Mouse (Mus musculus): ENCODE measurements around the gene Prickle3. TPM values are rescaled to one million over a fixed set of nuclear protein-coding genes. Genes with fewer than 3 reads are reported as not detected.
A peak's percentile ranks its signal among the peaks of the same experiment; 100 is the strongest.

Prickle3 gene
- 7.2 and 7.4 TPM in 2 replicates for polyA plus RNA-seq (2016; fragmentation: Nextera tagmentation; extraction: Ambion mirVana)

DNA sequence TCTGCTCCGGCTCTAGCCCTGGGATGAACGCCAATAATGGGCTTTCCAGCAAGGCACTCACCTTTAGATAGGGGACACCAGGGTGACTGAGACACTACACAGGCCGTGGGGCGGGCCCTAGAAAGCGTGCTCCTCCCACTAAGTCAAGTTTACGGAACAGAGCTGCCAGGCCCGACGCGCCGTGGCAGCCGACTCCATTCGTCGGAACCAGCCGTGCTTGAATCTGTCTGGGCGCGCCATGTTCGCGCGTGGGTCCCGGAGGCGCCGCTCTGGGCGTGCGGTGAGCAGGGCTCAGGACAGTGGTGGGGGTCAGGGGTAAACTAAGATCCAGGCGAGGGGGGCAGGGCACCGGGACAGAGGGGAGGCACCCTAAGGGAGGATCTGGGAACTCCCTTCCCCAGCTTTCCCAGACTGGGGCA is at the start of gene Prickle3:
Prickle3 (plus strand) TSS at position 40 of the 419 bp plus-strand sequence.
- H3K4me3 ChIP-seq (replicated peaks), result peak within 1 kb of the TSS; percentile 47
- H3K27me3 ChIP-seq, result no peaks in the 10 kb centered on the region
- H3K9me3 ChIP-seq, result no peaks in the 10 kb centered on the region
- no peaks in the 10 kb centered on the region for H3K36me3 ChIP-seq
- peak within 1 kb of the TSS; percentile 59 for H3K4me2 ChIP-seq
- WGBS, result 14% methylated on average over 26 of the region's 26 CpGs
- H3K27ac ChIP-seq, result peak within 1 kb of the TSS; percentile 62
- 0 out of 2 replicates have a peak, but pooled peaks have one; percentile 50 for ATAC-seq (ENCODE audit: insufficient number of reproducible peaks, insufficient read depth, low FRiP score, low TSS enrichment, low read depth)
- H3K9ac ChIP-seq (replicated peaks), result peak within 1 kb of the TSS; percentile 56
- H3K4me1 ChIP-seq (replicated peaks), result peaks cover 12% of the 10 kb centered on the region

DNA sequence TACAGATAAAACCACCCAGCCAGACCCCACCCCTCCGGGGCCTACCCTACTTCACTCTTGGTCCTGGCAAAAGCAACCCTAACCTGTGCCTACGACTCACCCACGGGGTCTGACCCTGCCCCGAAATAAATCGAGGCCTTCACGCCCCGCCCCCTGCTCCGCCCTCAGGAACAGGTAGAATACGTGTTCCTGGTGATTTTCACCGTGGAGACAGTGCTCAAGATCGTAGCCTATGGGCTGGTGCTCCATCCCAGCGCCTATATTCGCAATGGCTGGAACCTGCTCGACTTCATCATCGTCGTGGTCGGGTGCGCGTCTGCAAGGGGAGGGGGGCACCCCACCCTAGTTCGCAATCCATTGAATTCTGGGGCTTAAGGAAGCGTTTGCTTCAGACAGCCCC is 47.0 kb upstream of the Prickle3 start:
- Histone ChIP-seq H3K9me3 (no peaks in the 10 kb centered on the region), H3K9ac (replicated peaks) (no peak overlapping the region), H3K27me3 (peaks cover 18% of the 10 kb centered on the region), H3K4me3 (replicated peaks) (peak overlapping the region; percentile 37), H3K36me3 (no peaks in the 10 kb centered on the region), H3K4me1 (replicated peaks) (no peaks in the 10 kb centered on the region), H3K4me2 (peak overlapping the region; percentile 67), H3K27ac (no peak overlapping the region)
- WGBS, result 27% methylated on average over 21 of the region's 21 CpGs
- ATAC-seq (ENCODE audit: insufficient number of reproducible peaks, insufficient read depth, low FRiP score, low TSS enrichment, low read depth), result no peak

DNA sequence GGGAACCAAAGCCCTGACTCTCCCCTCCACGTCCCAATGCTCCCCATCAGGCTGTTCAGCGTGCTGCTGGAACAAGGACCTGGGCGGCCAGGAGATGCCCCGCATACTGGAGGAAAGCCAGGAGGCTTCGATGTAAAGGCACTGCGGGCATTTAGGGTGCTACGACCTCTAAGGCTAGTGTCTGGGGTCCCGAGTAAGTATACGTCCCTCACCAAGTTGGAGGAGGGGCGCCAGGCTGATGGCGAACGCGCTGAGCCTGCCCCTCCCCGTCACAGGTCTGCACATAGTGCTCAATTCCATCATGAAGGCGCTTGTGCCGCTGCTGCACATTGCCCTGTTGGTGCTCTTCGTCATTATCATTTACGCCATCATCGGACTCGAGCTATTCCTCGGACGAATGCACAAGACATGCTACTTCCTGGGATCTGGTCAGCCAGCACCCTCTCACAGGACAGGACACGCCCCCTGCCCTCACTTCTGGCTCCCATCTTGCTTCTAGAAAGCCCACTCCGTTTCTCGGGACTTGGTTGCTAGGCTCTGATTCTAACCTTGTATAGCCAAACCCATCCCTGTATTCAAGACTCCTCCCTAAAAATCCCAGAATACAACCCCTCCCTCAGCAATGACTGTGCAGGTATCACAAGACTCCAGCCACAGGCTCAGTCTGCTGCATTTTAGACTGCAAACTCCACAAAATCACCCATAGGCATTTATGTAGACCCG is 46.4 kb upstream of the Prickle3 start:
- no peaks in the 10 kb centered on the region for H3K9me3 ChIP-seq
- 19% methylated on average over 26 of the region's 26 CpGs for WGBS
- no peaks in the 10 kb centered on the region for H3K36me3 ChIP-seq
- no peaks in the 10 kb centered on the region for H3K4me1 ChIP-seq (replicated peaks)
- no peak for ATAC-seq (ENCODE audit: insufficient number of reproducible peaks, insufficient read depth, low FRiP score, low TSS enrichment, low read depth)
- H3K27ac ChIP-seq, result no peak overlapping the region
- H3K9ac ChIP-seq (replicated peaks), result no peak overlapping the region; the same call in 1 of the 2 replicates
- H3K4me3 ChIP-seq (replicated peaks), result peak overlapping the region; percentile 37
- H3K27me3 ChIP-seq, result peaks cover 18% of the 10 kb centered on the region
- peak overlapping the region; percentile 67 for H3K4me2 ChIP-seq

DNA sequence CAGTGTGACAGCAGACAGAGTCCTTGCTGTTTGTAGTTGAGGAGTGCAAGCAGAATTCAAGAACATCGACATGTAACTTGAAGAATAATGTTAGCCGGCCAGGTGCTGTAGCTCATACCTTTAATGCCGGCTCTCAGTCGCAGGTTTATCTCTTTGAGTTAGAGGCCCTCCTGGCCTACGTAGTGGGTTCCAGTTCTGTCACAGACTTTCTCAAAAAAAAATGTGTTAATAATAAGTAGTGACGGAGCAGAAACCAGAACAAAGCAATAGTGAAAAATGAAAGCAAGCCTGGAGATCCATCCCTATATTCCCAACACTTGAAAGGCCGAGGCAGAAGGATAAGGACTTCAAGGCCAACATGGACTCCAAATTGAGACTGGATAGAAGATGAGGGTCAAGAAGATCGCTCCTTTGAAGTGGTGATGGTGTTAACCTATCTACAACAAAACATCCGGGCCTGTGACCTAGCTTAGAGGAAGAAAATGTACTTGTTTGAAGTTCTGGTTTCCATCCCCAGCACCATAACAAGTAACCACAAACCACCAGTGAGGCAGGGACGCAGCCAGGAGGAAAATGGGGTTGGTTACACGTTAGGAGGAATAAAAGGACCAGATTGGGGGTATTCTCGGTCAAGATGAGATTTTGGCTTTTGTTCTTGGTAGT is 39.0 kb upstream of the Prickle3 start:
- H3K27me3 ChIP-seq, result no peaks in the 10 kb centered on the region
- H3K4me2 ChIP-seq, result no peak overlapping the region
- no peaks in the 10 kb centered on the region for H3K9me3 ChIP-seq
- no peak overlapping the region for H3K27ac ChIP-seq
- WGBS, result 82% methylated on average over 12 of the region's 12 CpGs
- H3K9ac ChIP-seq (replicated peaks), result no peak overlapping the region
- no peak for ATAC-seq (ENCODE audit: insufficient number of reproducible peaks, insufficient read depth, low FRiP score, low TSS enrichment, low read depth)
- no peaks in the 10 kb centered on the region for H3K36me3 ChIP-seq
- no peaks in the 10 kb centered on the region for H3K4me1 ChIP-seq (replicated peaks)
- H3K4me3 ChIP-seq (replicated peaks), result no peak overlapping the region

DNA sequence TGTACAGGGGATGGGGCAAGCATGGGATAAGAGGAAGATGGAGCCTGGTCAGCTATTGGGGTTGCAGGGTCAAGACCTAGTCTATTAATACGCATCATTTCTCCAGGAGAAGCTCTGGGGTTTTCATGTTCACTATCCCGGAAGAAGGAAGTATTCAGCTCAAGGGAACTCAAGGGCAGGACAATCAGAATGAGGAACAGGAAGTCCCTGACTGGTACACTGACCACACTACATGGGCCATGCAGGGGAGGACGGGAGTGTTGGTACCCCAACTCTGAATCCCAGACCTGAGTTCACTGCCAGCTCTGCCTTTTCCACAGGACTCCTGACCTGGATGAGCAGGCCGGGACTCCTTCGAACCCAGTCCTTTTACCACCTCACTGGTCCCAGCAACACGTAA is 24.5 kb upstream of the Prickle3 start:
- Histone ChIP-seq H3K4me1 (replicated peaks) (no peaks in the 10 kb centered on the region), H3K4me3 (replicated peaks) (no peak overlapping the region), H3K4me2 (no peak overlapping the region), H3K36me3 (no peaks in the 10 kb centered on the region), H3K9ac (replicated peaks) (no peak overlapping the region), H3K27me3 (no peaks in the 10 kb centered on the region), H3K9me3 (no peaks in the 10 kb centered on the region), H3K27ac (no peak overlapping the region)
- WGBS, result 90% methylated on average over 6 of the region's 6 CpGs
- ATAC-seq (ENCODE audit: insufficient number of reproducible peaks, insufficient read depth, low FRiP score, low TSS enrichment, low read depth), result no peak

DNA sequence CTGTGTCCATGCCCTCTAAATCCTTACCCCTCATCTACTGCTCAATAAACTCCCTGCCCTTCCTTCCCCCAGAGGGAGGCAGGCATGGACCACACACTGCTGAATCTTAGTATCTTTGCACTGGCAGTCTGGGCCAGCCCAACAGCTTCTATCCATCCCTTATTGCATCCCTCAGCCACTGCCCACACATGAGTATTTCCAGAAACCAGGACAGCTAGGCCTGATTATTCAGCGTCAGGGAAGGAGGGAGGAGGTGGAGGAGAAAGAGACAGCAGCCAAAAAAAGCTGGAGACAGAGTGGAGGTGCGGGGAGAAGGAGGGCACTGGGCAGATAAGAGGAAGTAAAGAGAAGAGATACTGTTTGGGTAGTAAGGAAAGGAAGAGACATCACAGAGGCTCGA is 22.0 kb upstream of the Prickle3 start:
- whole genome bisulfite sequencing, result 74% methylated on average over 3 of the region's 3 CpGs
- no peak for ATAC-seq (ENCODE audit: insufficient number of reproducible peaks, insufficient read depth, low FRiP score, low TSS enrichment, low read depth)
- H3K4me2 ChIP-seq, result no peak overlapping the region

DNA sequence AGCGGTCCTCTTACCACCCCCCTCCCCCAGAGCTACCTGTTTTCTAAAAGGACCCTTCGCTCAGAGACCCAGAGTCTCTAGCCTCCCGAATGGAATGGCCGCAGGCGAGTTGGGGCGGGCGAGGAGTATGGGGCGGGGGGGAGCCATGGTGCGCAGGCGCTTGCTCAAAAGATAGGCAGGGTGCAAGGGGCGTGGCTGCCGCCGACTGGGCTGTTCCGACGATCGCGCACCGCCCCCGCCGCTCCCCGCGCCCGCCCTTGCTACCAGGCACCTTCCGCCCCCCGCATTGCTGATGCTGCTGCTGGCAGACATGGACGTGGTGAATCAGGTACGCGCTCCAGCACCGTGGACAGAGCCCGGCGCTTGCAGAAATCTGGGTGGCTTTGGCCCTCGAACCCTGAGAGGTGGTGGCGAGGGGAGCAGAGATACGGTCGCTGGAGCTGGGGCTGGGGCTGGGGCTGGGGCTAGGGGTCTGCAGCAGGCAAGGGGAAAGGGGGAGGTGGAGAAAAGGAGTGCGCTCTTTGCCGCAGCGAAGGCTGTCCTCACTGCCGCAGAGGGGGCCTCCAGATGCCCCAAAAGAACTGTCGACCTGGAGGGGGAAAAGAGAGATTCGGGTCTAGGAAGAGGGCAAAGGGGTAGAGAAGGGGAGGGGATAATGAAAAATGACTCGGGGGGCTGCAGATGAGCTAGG is 18.5 kb upstream of the Prickle3 start, which contains the start of gene Syp:
Syp (plus strand) TSS at position 71 of the 691 bp plus-strand sequence.
- Histone ChIP-seq H3K27ac (no peak within 1 kb of the TSS), H3K4me2 (peak within 1 kb of the TSS; percentile 48)
- 13% methylated on average over 40 of the region's 42 CpGs for WGBS

More for the DNA sequence above, 22.0 kb upstream of the Prickle3 start:
- Histone ChIP-seq H3K27ac (no peak overlapping the region), H3K9me3 (no peaks in the 10 kb centered on the region), H3K4me3 (replicated peaks) (no peak overlapping the region), H3K9ac (replicated peaks) (no peak overlapping the region), H3K36me3 (no peaks in the 10 kb centered on the region), H3K4me1 (replicated peaks) (no peaks in the 10 kb centered on the region), H3K27me3 (peaks cover 19% of the 10 kb centered on the region)

DNA sequence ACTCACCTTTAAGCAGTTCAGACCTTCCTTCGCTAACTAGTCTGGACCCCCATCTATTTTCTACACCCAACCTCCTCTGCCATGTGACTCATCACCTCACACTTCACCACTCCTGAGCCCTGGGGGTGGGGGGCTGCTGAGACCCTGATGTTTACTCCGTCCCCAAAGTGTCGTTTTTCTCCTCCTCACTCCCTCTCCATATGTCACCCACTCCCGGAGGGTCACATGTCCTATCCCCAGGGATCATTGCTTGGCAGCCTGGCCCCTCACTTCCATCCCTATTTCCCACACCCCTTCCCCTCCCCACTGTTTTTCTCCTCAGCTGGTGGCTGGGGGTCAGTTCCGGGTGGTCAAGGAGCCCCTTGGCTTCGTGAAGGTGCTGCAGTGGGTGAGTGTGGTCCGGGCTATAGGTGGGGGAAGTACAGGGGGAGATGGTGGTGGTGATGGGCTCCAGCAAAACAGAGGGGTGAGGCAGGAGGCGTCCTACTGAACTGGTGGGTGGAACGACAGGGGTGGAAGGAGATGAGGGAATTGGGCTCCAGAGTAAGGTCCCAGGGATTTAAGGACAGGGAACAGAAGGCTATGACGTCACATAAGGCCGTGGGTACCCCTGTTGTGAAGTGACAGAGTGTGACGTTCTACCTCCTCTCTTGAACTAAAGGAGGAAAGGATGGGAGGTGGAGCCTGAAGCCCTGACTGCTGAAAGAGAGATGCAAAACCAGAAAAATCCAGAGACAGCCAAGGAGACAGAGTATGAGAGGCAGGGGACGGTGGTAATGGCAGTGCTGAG is 17.3 kb upstream of the Prickle3 start:
- H3K4me1 ChIP-seq (replicated peaks), result no peaks in the 10 kb centered on the region
- H3K27ac ChIP-seq, result no peak overlapping the region
- H3K4me3 ChIP-seq (replicated peaks), result no peak overlapping the region
- peaks cover 28% of the 10 kb centered on the region for H3K27me3 ChIP-seq
- no peaks in the 10 kb centered on the region for H3K9me3 ChIP-seq
- H3K36me3 ChIP-seq, result no peaks in the 10 kb centered on the region
- no peak overlapping the region for H3K9ac ChIP-seq (replicated peaks)
- 26% methylated on average over 13 of the region's 13 CpGs for WGBS
- no peak for ATAC-seq (ENCODE audit: insufficient number of reproducible peaks, insufficient read depth, low FRiP score, low TSS enrichment, low read depth)
- no peak overlapping the region for H3K4me2 ChIP-seq

More for the DNA sequence above, 18.5 kb upstream of the Prickle3 start, which contains the start of gene Syp:
- peak; percentile 74 for ATAC-seq (ENCODE audit: insufficient number of reproducible peaks, insufficient read depth, low FRiP score, low TSS enrichment, low read depth)
- peak within 1 kb of the TSS; percentile 28 for H3K4me3 ChIP-seq (replicated peaks)
- H3K27me3 ChIP-seq, result peaks cover 28% of the 10 kb centered on the region
- no peaks in the 10 kb centered on the region for H3K36me3 ChIP-seq
- H3K9me3 ChIP-seq, result no peaks in the 10 kb centered on the region
- no peaks in the 10 kb centered on the region for H3K4me1 ChIP-seq (replicated peaks)
- no peak within 1 kb of the TSS for H3K9ac ChIP-seq (replicated peaks)

DNA sequence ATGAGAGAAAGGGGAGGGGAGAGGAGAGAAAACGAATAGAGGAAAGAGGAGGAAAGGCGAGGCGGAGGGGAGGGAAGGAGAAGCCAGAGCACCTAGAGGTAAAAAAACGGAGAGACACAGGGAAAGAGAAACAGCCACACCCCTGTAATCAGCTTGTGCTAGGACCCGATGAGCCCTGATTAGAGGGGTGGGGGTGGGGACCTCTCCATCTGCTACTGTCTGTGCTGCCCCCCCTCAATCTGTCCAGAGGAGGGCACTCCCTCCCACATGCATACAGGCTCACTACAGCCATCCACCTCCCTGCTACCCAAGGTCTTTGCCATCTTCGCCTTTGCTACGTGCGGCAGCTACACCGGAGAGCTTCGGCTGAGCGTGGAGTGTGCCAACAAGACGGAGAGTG is 16.3 kb upstream of the Prickle3 start:
- Histone ChIP-seq H3K36me3 (no peaks in the 10 kb centered on the region), H3K4me3 (replicated peaks) (no peak overlapping the region), H3K4me1 (replicated peaks) (no peaks in the 10 kb centered on the region), H3K9ac (replicated peaks) (no peak overlapping the region), H3K9me3 (no peaks in the 10 kb centered on the region), H3K27me3 (peaks cover 28% of the 10 kb centered on the region), H3K27ac (no peak overlapping the region), H3K4me2 (no peak overlapping the region)
- ATAC-seq (ENCODE audit: insufficient number of reproducible peaks, insufficient read depth, low FRiP score, low TSS enrichment, low read depth), result no peak
- WGBS, result 39% methylated on average over 12 of the region's 12 CpGs

DNA sequence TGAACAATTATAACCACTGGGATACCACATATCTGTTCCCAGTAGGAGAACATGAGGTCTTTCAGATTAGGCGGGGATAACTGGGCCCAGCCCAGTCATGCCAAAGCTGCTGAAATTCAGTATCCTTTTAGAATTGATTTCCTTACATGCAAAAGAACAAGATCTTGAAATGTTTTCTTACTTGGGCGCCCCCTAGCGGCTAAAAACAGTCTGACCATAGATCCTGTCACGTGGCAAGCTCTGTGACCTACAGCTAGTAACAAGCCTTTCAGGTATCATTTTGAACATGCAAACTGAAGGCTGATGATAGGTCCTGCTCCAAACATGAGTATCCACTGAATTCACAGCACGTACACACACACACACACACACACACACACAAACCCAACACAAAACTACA is 11.7 kb upstream of the Prickle3 start:
- Histone ChIP-seq H3K36me3 (no peaks in the 10 kb centered on the region), H3K27me3 (peaks cover 7% of the 10 kb centered on the region; the same call in 1 of the 2 replicates), H3K9me3 (no peaks in the 10 kb centered on the region), H3K4me2 (no peak overlapping the region), H3K4me1 (replicated peaks) (no peaks in the 10 kb centered on the region), H3K4me3 (replicated peaks) (no peak overlapping the region), H3K27ac (no peak overlapping the region), H3K9ac (replicated peaks) (no peak overlapping the region)
- WGBS, result 14% methylated on average over 5 of the region's 5 CpGs
- ATAC-seq (ENCODE audit: insufficient number of reproducible peaks, insufficient read depth, low FRiP score, low TSS enrichment, low read depth), result no peak

All from limb, embryonic 12.5 days (tissue).